Mouse (Mus musculus) frontal cortex, adult (tissue): ENCODE data around the gene Kmt2a.
"Not testable (repeated sequence)": the region's sequence is repeated elsewhere in the genome, so short reads cannot be mapped to it uniquely, and the experiment has no call there.

ENCODE experiments used
- ATAC-seq: cut with Nextera tagmentation; 2 replicates; pipeline ENCODE4 v1.9.2; 2017; ENCODE audit warnings: mild to moderate bottlenecking, moderate library complexity, mixed read lengths; ENCODE audit not compliant: low TSS enrichment

Kmt2a gene

DNA sequence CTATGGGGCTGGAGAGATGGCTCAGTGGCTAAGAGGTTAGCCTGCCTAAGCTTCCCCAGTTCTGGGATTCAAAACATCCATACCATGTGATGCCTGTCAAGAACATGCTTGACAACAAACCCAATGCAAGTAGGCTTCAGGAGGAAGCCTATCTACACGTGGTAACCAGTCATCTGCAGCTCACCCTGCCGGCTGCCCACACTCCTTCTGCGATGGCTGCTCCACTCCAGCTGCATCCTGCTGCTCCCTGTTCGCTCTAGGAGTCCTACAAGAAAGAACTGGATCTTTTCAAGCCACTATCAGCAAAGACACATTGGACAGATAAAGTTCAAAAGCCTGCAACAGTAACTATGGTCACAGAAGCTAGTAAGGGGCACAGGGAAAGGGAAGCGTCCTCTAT is 63.6 kb downstream of the Kmt2a start:
- ATAC-seq = peak; percentile 71; the same call in 1 of the 2 replicates

DNA sequence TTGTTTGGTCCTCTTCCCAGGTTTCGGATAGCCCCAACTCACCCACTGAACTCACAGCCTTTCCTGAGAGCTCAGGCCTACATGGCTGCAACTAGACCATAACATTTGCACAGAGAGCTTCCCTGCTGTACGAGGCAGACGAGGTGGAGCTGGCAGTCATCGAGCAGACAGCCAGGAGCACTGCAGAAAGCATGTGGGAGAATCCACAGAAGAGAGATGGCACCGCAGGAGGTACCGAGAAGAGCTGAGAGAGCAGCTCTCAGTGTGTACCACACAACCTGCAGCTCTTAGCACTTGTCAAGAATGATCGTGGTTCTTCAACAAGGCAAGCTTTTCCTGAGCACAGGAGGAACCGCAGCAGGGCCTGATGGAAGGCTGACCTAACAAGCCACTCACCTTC is 66.9 kb downstream of the Kmt2a start:
- peak; percentile 55; the same call in 1 of the 2 replicates for ATAC-seq

DNA sequence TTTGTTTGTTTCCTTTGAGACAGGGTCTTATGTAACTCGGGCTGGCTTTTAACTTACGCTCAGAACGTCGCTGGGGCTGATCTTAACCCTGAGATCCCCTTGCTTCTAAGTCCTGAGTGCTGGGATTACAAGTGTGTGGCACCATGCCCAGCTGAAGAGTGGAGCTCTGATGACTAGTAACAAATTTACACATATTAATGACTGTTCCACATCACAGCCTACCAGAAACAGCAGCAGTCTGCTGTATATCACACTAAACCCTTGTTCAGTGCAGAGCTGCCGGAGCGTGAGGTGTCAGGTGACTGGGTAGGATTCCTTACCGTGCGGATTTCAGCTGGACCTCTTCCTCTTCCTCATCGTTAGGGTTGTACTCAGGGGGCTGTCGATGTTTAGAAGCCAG is 70.8 kb downstream of the Kmt2a start:
- no peak for ATAC-seq

DNA sequence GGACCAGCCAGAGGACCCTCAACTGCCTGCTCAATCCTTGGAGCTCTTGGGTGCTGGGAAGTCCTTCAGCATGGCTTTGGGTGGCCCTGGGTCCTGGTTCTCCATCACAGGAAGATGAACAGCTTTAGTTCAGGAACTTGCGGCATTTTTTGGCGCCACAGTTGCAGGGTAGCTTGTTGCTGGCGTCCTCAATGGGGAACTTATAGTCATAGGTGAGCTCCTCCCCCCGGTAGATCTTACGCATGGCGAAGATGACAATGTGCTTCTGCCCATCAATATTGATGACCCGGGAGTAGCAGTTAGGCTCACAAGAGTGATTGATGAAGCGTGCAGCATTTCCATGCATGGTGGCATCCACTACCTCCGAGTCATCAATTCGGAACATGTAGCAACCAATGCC is 73.3 kb downstream of the Kmt2a start:
- ATAC-seq = no peak

DNA sequence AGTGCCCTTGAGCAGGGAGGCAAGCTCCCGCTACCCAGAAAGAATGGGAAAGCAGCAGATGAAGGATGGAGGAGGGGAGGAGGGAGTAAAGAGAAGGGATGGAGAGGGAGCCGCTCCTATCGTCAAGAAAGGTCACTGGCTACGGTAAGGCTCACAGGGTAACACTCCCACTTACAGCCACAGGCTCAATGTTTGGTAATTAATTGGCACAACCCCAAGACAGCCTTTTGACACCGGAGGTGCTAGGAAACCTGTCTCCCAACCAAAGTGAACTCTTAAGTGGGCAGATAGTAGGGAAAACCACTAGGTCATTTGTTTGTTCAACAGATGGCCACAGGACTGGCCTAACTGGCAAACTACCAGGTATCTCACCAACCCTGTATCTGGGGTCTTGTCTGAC is 74.0 kb downstream of the Kmt2a start:
- no peak for ATAC-seq

DNA sequence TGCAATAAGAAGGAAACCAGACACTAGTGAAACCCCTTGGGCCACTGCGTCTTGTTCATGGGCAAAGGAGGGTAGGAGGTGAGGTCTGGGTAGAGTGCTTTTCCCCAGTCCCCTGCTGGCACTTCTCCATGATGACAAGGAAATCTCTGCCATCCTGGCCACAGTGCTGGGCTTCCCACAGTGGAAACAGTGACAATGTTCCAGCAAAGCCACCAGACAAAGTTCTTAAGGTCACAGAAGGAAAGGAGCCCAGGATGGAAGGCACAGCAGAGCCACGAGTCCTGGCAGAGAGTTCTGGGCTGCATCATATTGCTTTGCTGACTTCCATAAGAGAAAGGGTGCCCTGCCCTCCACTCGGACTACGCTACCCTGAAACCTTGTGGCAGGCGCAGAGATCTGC is 75.6 kb downstream of the Kmt2a start:
- ATAC-seq = no peak

DNA sequence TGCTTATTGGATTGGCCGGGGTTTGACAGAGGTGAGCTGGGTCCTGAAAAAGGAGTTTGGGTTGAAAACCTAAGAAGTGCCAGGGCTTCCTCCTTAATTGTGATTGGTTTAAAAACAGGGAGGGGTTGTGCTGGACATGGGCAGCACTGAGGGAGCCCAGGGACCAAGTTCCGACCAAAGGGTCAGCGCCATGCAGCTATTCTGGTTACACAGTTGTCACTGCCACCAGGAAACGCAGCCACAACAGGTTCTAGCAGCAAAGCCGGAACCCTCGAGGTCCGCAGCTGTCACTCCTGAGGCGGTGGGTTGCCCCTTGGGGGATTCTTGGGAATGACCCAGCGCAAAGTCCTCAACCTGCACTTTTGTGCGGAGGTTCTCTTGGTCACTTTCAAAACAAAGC is 76.4 kb downstream of the Kmt2a start:
- ATAC-seq = no peak

DNA sequence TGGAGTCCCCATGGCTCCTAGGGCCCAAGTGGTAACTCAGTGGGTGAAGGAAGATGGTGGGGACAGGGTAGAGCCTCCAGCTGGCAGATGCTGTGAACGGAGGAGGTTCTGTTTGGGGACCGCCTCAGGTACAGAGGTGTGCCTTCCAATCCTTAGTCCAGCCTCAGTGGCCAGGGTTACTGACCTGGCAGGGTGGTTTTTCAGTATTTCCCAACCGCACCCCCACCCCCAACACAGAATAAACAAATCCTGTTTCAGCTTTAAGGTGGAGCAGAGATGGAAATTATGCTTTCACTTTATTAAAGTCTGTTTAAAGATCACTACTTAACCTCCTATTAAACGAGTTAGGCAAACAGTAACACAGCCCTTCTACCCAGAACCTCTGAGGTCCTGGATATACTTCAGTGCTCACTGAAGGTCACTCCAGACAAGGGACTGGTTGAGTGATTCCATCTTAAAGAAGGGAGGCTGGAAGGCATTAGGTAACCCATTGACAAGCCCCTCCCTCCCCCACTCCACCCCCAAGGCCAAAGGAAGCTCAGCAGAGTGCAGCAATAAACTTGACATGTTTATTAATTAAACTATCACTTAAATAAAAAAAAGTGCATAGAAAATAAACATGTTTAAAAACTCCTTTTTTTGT is 78.2 kb downstream of the Kmt2a start, which contains the start of gene Ttc36:
Ttc36 (minus strand) TSS at position 265 of the 643 bp plus-strand sequence.
- no peak for ATAC-seq

DNA sequence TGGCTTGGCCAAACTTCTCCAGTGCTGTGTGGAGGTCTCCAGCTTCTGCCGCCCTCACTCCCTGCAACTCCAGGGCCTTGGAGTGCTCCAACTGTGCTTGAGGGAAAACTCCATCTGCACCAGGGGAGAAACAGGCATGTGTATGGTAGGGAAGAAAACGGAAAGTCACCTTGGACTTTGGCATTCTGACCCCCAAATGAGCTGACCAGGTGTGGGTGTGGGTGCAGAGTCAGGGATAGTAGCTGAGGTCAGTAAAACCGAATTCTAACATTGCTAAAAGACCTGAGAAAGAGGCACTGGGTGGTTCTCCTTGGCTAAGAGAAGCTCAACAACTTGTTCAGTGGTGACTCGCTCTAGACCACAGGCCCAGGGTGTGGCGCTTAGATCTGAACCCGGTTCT is 79.4 kb downstream of the Kmt2a start:
- ATAC-seq = no peak

DNA sequence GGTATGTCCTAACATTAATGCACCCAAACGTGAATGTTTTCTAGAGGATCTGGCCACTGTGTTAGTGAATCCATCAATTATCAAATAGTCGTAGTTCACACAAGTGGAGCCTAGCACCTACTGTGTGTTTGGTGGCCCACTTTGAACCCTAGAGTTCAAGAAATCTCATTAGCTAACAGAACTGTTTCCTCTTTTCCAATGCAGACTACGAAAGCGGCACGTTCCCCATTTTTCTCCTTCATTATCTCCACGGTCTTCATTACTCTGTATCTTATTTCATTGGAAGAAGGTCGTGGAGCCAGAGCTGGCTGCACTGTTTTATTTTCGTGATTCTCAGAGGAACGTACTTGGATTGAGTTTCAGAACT is 81.2 kb downstream of the Kmt2a start:
- no peak for ATAC-seq

DNA sequence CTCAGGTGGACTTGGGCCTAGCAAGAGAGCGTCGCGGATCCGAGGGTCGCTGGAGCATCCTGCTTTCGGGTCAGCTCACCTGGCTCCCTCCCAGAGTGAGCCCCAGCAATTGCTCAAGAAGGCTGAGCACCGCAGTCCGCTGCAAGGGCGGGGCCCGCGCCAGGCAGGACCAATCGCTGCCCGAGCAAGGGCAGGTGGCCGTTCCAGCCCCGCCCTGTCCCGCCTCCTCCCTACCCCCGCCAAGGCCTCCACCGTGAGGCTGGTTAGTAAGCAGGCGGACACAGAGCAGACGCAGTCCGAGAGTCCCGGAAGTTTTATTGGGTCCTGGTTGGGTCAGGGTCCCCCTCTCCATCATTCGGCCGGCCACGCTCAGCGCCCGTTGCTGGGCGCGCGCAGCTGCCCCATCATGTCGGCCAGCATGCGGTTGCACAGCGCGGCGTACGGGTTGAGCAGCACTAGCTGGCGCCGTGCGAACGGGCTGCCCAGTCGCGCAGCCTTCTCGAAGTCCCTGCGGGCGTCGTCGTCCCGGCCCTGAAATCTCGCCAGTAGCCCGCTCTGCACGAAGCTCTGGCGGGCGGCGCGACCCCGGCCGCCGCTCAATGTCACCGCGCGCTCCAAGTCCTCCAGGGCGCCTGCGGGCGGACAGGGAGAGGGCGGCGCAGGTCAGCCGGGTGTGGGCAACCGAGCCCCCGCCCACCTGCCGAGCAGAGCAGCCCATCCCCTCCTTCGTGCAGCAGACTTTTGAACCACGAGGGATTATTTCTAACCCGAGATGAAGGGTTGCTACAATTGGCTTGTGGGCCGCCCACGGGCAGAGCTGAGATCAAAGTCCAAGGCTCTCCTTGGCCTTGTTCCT is 81.8 kb downstream of the Kmt2a start, which contains the start of gene Tmem25:
Tmem25 (minus strand) TSS at position 206 of the 856 bp plus-strand sequence.
- ATAC-seq = peak; percentile 91

DNA sequence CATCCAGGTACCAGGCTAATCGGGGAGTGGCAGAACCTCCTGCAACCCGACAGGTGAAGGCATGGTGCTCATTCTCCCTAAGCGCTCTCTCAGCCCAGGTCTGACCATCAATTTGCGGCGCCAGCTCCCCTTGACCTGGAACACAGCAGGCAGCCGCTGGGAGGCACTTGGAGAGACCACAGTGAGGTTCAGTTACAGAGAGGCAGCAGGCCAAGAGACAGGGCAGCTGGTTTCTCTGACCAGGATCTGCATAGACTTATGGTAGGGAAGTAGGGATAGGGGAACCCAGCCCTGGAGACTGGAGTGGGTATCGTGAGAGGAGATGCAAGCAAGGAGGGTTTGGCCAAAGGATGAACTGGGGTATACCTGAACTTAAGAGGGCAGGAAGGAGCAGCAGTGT is 82.8 kb downstream of the Kmt2a start:
- ATAC-seq = no peak

DNA sequence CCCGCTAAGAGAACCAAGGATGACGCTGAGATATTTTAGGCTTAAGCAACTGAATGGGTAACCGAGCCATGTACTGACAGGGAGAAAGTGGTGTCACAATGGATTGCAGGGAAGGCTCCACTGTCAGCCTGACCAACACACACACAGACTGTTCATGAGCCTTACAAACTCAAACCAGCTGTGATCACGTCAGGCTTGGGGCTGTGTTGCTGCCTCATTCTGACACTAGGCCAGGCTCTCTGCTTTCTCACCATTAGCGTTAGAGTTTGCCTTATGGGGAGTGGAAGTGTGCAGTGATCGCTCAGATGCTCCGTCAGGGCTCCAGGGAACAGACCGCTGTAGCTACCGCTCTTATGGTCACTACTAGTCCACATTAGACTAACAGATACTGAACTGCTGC is 88.3 kb downstream of the Kmt2a start:
- ATAC-seq = 0 out of 2 replicates have a peak, but pooled peaks have one; percentile 13

DNA sequence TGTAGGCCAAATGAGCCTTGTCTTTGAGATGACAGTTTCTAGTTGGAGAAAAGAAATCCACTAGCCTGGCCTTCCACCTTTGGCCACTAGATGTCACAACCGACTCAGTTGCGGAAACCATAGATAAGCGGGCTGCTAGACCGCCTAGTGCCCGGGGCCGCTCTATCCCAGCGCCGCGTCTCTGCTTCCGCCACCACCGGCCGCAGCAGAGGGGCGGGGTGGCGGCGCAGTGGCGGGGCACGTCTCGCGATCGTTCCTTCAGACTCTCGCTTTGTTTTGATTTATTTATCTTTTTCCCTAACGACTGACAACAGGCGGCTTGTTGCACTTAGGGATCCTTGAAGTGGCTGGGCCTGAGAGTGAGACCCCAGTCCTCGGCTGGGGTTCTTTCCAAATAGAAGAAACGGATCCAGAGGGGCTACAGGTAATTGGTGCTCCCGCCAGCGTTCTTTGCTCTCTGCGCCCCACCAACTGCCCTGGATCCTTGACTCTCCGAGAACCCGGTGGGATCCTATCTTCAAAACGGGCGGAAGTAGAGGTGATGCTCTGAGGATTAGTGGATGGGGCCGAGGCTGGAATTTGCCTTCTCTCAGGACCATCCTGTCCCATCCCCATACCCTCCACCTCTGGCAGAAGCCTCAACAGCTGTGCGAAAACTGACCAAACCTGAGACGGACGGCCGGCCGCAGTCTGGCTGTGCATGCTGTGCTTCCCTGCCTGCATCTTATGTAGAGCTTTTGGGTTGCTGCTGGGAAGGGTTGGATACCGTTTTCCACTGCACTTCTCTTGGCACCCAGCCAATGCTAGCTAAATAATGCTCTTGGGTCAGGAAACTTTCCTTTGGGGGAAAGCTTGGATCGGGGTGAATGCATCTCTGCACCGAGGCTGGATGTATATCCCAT is 108.1 kb downstream of the Kmt2a start:
- ATAC-seq = peak; percentile 99

DNA sequence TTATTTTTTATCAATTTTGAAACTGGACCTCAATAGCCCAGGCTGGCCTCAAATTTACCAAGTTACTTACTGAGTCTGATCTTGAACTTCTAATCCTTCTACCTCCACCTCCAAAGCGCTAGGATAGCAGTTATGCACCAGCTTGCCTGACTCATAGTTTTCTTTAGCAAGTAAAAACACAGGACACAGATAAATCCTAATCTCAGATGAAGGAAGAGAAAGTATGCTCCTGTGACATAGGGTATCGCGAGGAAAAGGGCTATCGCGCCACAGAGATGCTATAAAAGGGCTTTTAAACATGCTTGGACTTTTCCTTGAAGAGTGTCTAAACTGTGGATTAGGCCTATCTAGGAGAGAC is 108.7 kb downstream of the Kmt2a start:
- no peak for ATAC-seq

DNA sequence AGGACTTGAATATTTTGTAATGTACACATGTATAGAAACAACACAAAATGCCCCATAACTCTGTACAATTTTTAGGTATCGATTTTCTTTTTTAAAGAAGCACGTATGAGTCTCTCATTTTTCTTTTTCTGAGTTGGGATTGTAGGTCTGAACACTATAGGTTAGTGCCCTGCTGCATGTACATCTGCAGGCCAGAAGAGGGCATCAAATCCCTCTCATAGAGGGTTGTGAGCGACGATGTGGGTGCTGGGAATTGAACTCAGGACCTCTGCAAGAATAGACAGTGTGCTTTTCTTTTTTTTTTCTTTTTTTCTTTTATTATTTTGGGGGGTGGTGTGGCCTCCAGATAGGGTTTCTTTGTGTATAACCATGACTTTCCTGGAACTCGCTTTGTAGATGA is 109.7 kb downstream of the Kmt2a start:
- ATAC-seq = no peak

DNA sequence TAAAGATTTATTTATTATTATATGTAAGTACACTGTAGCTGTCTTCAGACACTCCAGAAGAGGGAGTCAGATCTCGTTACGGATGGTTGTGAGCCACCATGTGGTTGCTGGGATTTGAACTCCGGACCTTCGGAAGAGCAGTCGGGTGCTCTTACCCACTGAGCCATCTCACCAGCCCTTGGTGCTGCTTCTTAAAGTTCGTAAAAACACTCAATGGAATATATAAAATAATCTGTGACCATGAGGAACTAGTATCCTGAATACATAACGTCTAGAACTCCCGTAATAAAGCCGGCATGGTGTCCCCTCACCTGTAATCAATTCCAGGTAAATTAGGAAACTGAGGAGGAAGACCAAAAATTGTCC is 113.1 kb downstream of the Kmt2a start:
- ATAC-seq = not testable (repeated sequence)

DNA sequence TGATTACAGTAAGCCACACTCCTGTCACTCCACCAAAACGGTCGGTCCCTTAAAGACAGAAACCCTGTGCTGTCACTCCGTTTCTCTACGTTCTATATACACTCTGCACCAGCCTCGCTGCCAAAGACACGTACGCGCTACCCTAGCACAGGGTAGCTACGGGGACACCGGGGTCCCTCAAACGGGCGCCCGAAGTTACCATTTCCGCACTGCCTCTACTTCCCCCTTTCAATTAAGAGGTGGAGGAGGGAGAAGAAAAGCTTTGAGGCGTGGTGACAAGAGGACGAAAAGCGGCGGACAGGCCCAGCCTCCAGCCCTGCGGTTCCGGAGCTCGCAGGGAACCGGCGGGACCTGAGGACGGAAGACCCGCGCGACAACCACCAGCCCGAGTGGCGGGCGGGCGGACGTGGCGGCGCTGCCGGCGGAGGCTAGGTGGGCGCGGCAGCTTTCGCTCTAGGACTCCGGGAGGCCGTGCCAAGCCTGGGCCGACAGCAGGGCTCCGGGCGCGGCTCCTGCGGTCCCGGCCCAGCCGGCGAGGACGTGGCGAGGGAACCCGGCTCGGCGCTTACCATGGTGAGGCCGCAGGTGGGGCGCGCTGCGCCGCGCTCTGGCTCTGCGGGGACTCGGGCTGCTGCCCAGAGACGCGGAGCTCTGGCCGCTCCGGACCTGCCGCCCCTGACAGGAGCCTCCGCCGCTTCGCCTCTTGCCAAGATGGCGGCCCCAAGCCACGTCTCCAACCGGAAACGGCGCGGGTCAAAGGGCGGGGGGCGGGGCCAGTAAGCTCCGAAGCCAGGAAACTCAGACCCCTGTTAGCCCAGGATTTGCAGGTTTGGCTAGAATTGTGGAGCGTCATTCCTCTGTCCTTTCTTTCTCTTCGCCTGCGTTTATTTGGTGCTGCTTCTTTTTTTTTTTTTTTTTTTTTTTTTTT is 113.7 kb downstream of the Kmt2a start, which contains the start of the genes Arcn1 and Ift46:
Arcn1 (minus strand) TSS at position 745 of the 928 bp plus-strand sequence.
Ift46 (plus strand) TSS at position 808 of the 928 bp plus-strand sequence.
- ATAC-seq = peak; percentile 93

DNA sequence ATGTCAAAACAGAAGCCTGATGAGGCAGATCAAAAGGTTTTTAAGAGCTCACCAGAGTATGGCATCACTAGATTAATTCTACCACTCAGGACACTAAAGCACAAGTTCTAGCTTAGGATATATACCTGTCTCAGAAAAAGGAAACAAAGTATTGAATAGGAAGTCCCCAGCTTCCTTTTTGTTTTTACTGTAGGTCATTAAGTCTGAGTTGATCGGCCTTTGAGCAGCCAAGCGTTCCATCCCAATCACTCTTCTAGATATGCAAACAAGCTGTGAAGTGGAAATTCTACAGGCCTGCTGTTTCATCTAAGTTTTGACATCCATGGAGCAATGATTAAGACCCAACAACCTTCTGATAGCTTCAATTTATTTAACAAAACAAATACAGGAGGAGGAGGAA is 120.2 kb downstream of the Kmt2a start:
- no peak for ATAC-seq
